Comparison of ENCODE assay signal across 25 mouse cellular contexts in genomic region chr2:101908773-101909172, GRCm38 (mm10). TPM values are rescaled to one million over a fixed set of nuclear protein-coding genes. Genes with fewer than 3 reads are reported as not detected.
DNase-seq lines count a peak whose midpoint lies in the region; ATAC-seq and TF ChIP-seq lines count a peak whose summit lies in the region.
"Had no signal": no experiment of that assay in that cellular context is flagged by ENCODE, and none has a peak within 500 bp of the region (broad histone marks: within the 10 kb centered on the region; RNA-seq: fewer than 3 reads in every experiment).

No protein-coding gene starts in this region.

- H3K4me2 ChIP-seq in hindbrain, embryonic 11.5 days (replicated peaks; ENCODE audit: low read depth, low read length), result no peak overlapping the region
- H3K4me2 ChIP-seq: embryonic facial prominence, embryonic 12.5 days; hindbrain, embryonic 15.5 days; liver, embryonic 12.5 days; lung, embryonic 14.5 days; midbrain, embryonic 12.5 days; neural tube, embryonic 15.5 days had no signal

- no peaks in the 10 kb centered on the region for H3K9me3 ChIP-seq in hindbrain, embryonic 10.5 days
- no peaks in the 10 kb centered on the region for H3K9me3 ChIP-seq in hindbrain, embryonic 11.5 days (ENCODE audit: control insufficient read depth, low read length)
- H3K9me3 ChIP-seq: embryonic facial prominence, embryonic 12.5 days; G1E; hindbrain, embryonic 15.5 days; liver, embryonic 12.5 days; midbrain, embryonic 12.5 days; neural tube, embryonic 15.5 days had no signal

- no peak overlapping the region for H3K9ac ChIP-seq in hindbrain, embryonic 11.5 days (ENCODE audit: low read depth, low read length)
- H3K9ac ChIP-seq: embryonic facial prominence, embryonic 12.5 days; forebrain, postnatal 0 days; hindbrain, embryonic 15.5 days; liver, embryonic 12.5 days; lung, embryonic 14.5 days; midbrain, embryonic 12.5 days; neural tube, embryonic 15.5 days had no signal

- no peaks in the 10 kb centered on the region for H3K27me3 ChIP-seq in hindbrain, embryonic 10.5 days (ENCODE audit: insufficient read depth, poor library complexity, severe bottlenecking)
- no peaks in the 10 kb centered on the region for H3K27me3 ChIP-seq in hindbrain, embryonic 11.5 days (ENCODE audit: control insufficient read depth, insufficient read depth, low read length)
- H3K27me3 ChIP-seq in kidney, adult 2 months (replicated peaks; ENCODE audit: control insufficient read depth, insufficient read depth, low read length), result no peaks in the 10 kb centered on the region
- H3K27me3 ChIP-seq: embryonic facial prominence, embryonic 12.5 days; hindbrain, embryonic 15.5 days; liver, embryonic 12.5 days; midbrain, embryonic 12.5 days; neural tube, embryonic 15.5 days had no signal

- WGBS in hindbrain, embryonic 10.5 days, result 78% methylated on average over 13 of the region's 13 CpGs
- 73% methylated on average over 13 of the region's 13 CpGs for WGBS in hindbrain, embryonic 11.5 days
- WGBS in kidney, adult 2 months, result 85% methylated on average over 13 of the region's 13 CpGs

- ATAC-seq in hindbrain, embryonic 11.5 days (ENCODE audit: low FRiP score), result no peak
- peak; percentile 31; the same call in 1 of the 2 replicates for ATAC-seq in megakaryocyte progenitor cell, adult 5-6 weeks (replicated peaks; ENCODE audit: poor library complexity)
- ATAC-seq: CD4-positive, CD25-positive, alpha-beta regulatory T cell, adult 4 months; forebrain, postnatal 0 days; intestine, embryonic 16.5 days; liver, embryonic 12.5 days had no signal

- no peak for TF ChIP-seq CTCF in kidney, adult 2 months (conservative IDR thresholded peaks at IDR 0.05; ENCODE audit: insufficient read depth, insufficient read length, low read depth, low read length)

- peaks cover 35% of the 10 kb centered on the region for H3K4me1 ChIP-seq in hindbrain, embryonic 10.5 days (replicated peaks)
- H3K4me1 ChIP-seq in hindbrain, embryonic 11.5 days (replicated peaks; ENCODE audit: control insufficient read depth, insufficient read depth, low read length), result no peaks in the 10 kb centered on the region
- H3K4me1 ChIP-seq in kidney, adult 2 months (ENCODE audit: control insufficient read depth, insufficient read depth, low read length), result no peaks in the 10 kb centered on the region; the same call in 1 of the 2 replicates

- intact Hi-C loops in heart, postnatal 14 days (cut with DNase I), result loop anchor here (5.0 to 10.0 kb wide), 4 partner anchors 124 to 386 kb away; partner anchors contain the start of gene Ldlrad3

- H3K36me3 ChIP-seq in hindbrain, embryonic 10.5 days, result 0 out of 2 replicates have a peak, but pooled peaks cover 4% of the 10 kb centered on the region
- no peaks in the 10 kb centered on the region for H3K36me3 ChIP-seq in hindbrain, embryonic 11.5 days (ENCODE audit: control insufficient read depth, insufficient read depth, low read length)
- no peaks in the 10 kb centered on the region for H3K36me3 ChIP-seq in kidney, adult 2 months (ENCODE audit: control insufficient read depth, insufficient read depth, low read length)
- H3K36me3 ChIP-seq: embryonic facial prominence, embryonic 12.5 days; G1E; hindbrain, embryonic 15.5 days; liver, embryonic 12.5 days; neural tube, embryonic 15.5 days had no signal

- TF ChIP-seq POLR2A in kidney, adult 2 months (IDR thresholded peaks at IDR 0.05; ENCODE audit: low read depth, low read length), result no peak

- H3K4me3 ChIP-seq in hindbrain, embryonic 10.5 days, result no peak overlapping the region
- no peak overlapping the region for H3K4me3 ChIP-seq in hindbrain, embryonic 11.5 days (ENCODE audit: low read depth, low read length)
- no peak overlapping the region for H3K4me3 ChIP-seq in kidney, adult 2 months (ENCODE audit: insufficient read depth, low read depth, low read length)
- H3K4me3 ChIP-seq: embryonic facial prominence, embryonic 12.5 days; hindbrain, embryonic 15.5 days; liver, embryonic 12.5 days; midbrain, embryonic 12.5 days; neural tube, embryonic 15.5 days had no signal

- 0 out of 2 replicates have a peak overlapping the region, but pooled peaks have one; percentile 66 for H3K27ac ChIP-seq in hindbrain, embryonic 10.5 days
- H3K27ac ChIP-seq in hindbrain, embryonic 11.5 days (ENCODE audit: low read depth, low read length), result no peak overlapping the region
- no peak overlapping the region for H3K27ac ChIP-seq in kidney, adult 2 months (ENCODE audit: insufficient read depth, low read depth, low read length)
- H3K27ac ChIP-seq: embryonic facial prominence, embryonic 12.5 days; hindbrain, embryonic 15.5 days; liver, embryonic 12.5 days; midbrain, embryonic 12.5 days; neural tube, embryonic 15.5 days; stomach, postnatal 0 days had no signal

- DNase-seq in cerebellum, adult 11-12 months, result peak; percentile 43
- DNase-seq in cerebellum, adult 8-10 months, result no peak
- no peak for DNase-seq in hindbrain, embryonic 10.5 days (ENCODE audit: low spot score)
- no peak for DNase-seq in hindbrain, embryonic 11.5 days (ENCODE audit: low spot score)
- peak; percentile 73 for DNase-seq in brain, adult 2 months (ENCODE audit: low read depth, low spot score)
- DNase-seq in kidney, adult 2 months, result no peak
- DNase-seq in heart, postnatal 14 days, result no peak
- DNase-seq: adrenal gland, adult 2 months; cerebellum, postnatal 36 days; forebrain, postnatal 0 days; gastrocnemius, postnatal 25 days; lung, embryonic 14.5 days; lung, postnatal 4 days; retina, postnatal 1 day; thymus, postnatal 25 days had no signal

RNA-seq across cellular contexts. Expression of gene Commd9, which starts 22.7 kb away (rescaled TPM):
- polyA plus RNA-seq in hindbrain, embryonic 10.5 days (2016; fragmentation: Nextera tagmentation; extraction: Ambion mirVana), result 71.5 and 85.4 TPM in 2 replicates
- 78.2 and 79.3 TPM in 2 replicates for polyA plus RNA-seq in hindbrain, embryonic 11.5 days (2014; fragmentation: Nextera tagmentation; extraction: Ambion mirVana)
- 11.7 and 17.1 TPM in 2 replicates for total RNA-seq in megakaryocyte progenitor cell, adult 5-6 weeks (2015)
- total RNA-seq in megakaryocyte progenitor cell, adult 5-6 weeks (2017), result 39.8 and 52.0 TPM in 2 replicates
- 115 and 130 TPM in 2 replicates for polyA plus RNA-seq in kidney, adult 2 months (2012; rRNA removed)
- 10 to 100 TPM; 24.0 to 26.6 TPM for total RNA-seq in heart, postnatal 14 days (2021)

RNA-seq across cellular contexts. Expression of gene Prr5l, which starts 25.9 kb away (rescaled TPM):
- 17.8 and 21.6 TPM in 2 replicates for polyA plus RNA-seq in hindbrain, embryonic 10.5 days (2016; fragmentation: Nextera tagmentation; extraction: Ambion mirVana)
- 12.2 and 13.2 TPM in 2 replicates for polyA plus RNA-seq in hindbrain, embryonic 11.5 days (2014; fragmentation: Nextera tagmentation; extraction: Ambion mirVana)
- total RNA-seq in megakaryocyte progenitor cell, adult 5-6 weeks (2015), result 0.27 and 0.35 TPM in 2 replicates
- total RNA-seq in megakaryocyte progenitor cell, adult 5-6 weeks (2017), result 0.17 TPM in 1 of 2 replicates, not detected in the other
- 7.5 and 9.6 TPM in 2 replicates for polyA plus RNA-seq in kidney, adult 2 months (2012; rRNA removed)
- 1 to 10 TPM; 2.9 to 3.8 TPM for total RNA-seq in heart, postnatal 14 days (2021)
- polyA plus RNA-seq: G1E had no signal

Comparison
In these comparisons a context has a peak if more than half of its experiments do, and no peak if none do; other contexts are left out.
1. DNase-seq: peak in cerebellum, adult 11-12 months (single experiment) and brain, adult 2 months (single experiment); none in cerebellum, adult 8-10 months (single experiment), hindbrain, embryonic 10.5 days (single experiment), hindbrain, embryonic 11.5 days (single experiment), kidney, adult 2 months (single experiment) and heart, postnatal 14 days (0 of 2).